Mouse (Mus musculus): ENCODE results near the gene Ccdc190. TPM values are rescaled to one million over a fixed set of nuclear protein-coding genes. Genes with fewer than 3 reads are reported as not detected.
A peak's percentile ranks its signal among the peaks of the same experiment; 100 is the strongest.

Ccdc190 gene
- total and polyA plus RNA-seq, 3 experiments: not detected

- TF ChIP-seq MYC (IDR thresholded peaks at IDR 0.05; ENCODE audit: low read depth, low read length) (peak; percentile 40; the same call in 1 of the 2 replicates), CHD2 (IDR thresholded peaks at IDR 0.05; ENCODE audit: low read length) (peak; percentile 69), KAT2A (IDR thresholded peaks at IDR 0.05; ENCODE audit: insufficient replicate concordance, low read length) (0 out of 2 replicates have a peak, but pooled peaks have one; percentile 69), TBP (conservative IDR thresholded peaks at IDR 0.05; ENCODE audit: low read depth, low read length) (peak; percentile 94), CTCF (conservative IDR thresholded peaks at IDR 0.05 in 1 of 2, IDR thresholded peaks at IDR 0.05 in 1 of 2; ENCODE audit: low read depth in 2 of 2, low read length in 2 of 2) (no peak), USF1 (IDR thresholded peaks at IDR 0.05; ENCODE audit: low read depth, low read length) (peak; percentile 93), POLR2A (IDR thresholded peaks at IDR 0.05; ENCODE audit: low read depth, low read length) (peak; percentile 97), BHLHE40 (IDR thresholded peaks at IDR 0.05; ENCODE audit: low read depth, low read length) (peak; percentile 67), JUN (IDR thresholded peaks at IDR 0.05; ENCODE audit: insufficient read depth, low read depth, low read length) (no peak), NRF1 (IDR thresholded peaks at IDR 0.05; ENCODE audit: low read depth, low read length) (peak; percentile 45), HCFC1 (IDR thresholded peaks at IDR 0.05; ENCODE audit: low read depth, low read length) (peak; percentile 48), NELFE (IDR thresholded peaks at IDR 0.05; ENCODE audit: low read depth, low read length) (peak; percentile 95), IRF4 (IDR thresholded peaks at IDR 0.05; ENCODE audit: low read depth, low read length) (0 out of 2 replicates have a peak, but pooled peaks have one; percentile 28), MAZ (IDR thresholded peaks at IDR 0.05; ENCODE audit: low read depth, low read length) (peak; percentile 95), GABPA (IDR thresholded peaks at IDR 0.05; ENCODE audit: insufficient replicate concordance, low read depth, low read length) (no peak), MEF2A (IDR thresholded peaks at IDR 0.05; ENCODE audit: borderline replicate concordance, low read depth, low read length) (no peak), PAX5 (IDR thresholded peaks at IDR 0.05; ENCODE audit: low read length) (no peak), JUND (conservative IDR thresholded peaks at IDR 0.05; ENCODE audit: low read depth, low read length) (no peak), ELF1 (IDR thresholded peaks at IDR 0.05; ENCODE audit: low read depth, low read length) (peak; percentile 71)
These were observed 40.5 kb downstream of the Ccdc190 start, which contains the start of gene Hsd17b7 (continued) for GRCm38 (mm10) chr1:169968792-169969515.

- Histone ChIP-seq H3K36me3 (replicated peaks in 1 of 2; ENCODE audit: control insufficient read depth in 1 of 2, insufficient read depth in 1 of 2, low read length in 1 of 2) (peaks cover 4 to 28% of the 10 kb centered on the region in 2 experiments), H3K27ac (ENCODE audit: insufficient read depth, low read depth) (no peak overlapping the region)
- in situ Hi-C loops (cut with MboI; ENCODE audit: low pct_ligation_motif_present, low pct_unique_long_range_greater_than_20kb, low sequenced_read_pairs): no loop called here
These were observed 41.1 kb downstream of the Ccdc190 start for GRCm38 (mm10) chr1:169969516-169969886.

More at GRCm38 (mm10) chr1:169969516-169969886, 41.1 kb downstream of the Ccdc190 start:
- no peak for TF ChIP-seq SIN3A (IDR thresholded peaks at IDR 0.05; ENCODE audit: low read length)
- peak; percentile 46; the same call in 1 of the 2 replicates for TF ChIP-seq ZNF384 (IDR thresholded peaks at IDR 0.05; ENCODE audit: low read depth, low read length)
- Histone ChIP-seq H3K9me3 (replicated peaks; ENCODE audit: low read length) (no peaks in the 10 kb centered on the region), H3K9ac (ENCODE audit: insufficient read depth, low read depth) (peak overlapping the region; percentile 83), H3K79me2 (replicated peaks; ENCODE audit: control insufficient read depth, extremely low read depth, insufficient read depth, poor library complexity, severe bottlenecking) (no peaks in the 10 kb centered on the region), H3K4me2 (ENCODE audit: insufficient read depth, low read depth, poor library complexity, severe bottlenecking) (peak overlapping the region; percentile 97), H3K4me1 (ENCODE audit: control insufficient read depth in 1 of 2, insufficient read depth in 2 of 2) (peaks cover 0 to 39% of the 10 kb centered on the region in 2 experiments; a peak in 2 of 4 replicates), H3K4me3 (replicated peaks in 1 of 3; ENCODE audit: low read depth in 2 of 3, low read length in 2 of 3, poor library complexity in 1 of 3) (peak overlapping the region; percentile 62 to 69 (median 65)), H3K27me3 (replicated peaks) (no peaks in the 10 kb centered on the region)
- DNase-seq (ENCODE audit: extremely low read depth): no peak
- dilution Hi-C loops (cut with MboI; ENCODE audit: extremely low pct_ligation_motif_present, extremely low pct_unique_long_range_greater_than_20kb, low sequenced_read_pairs): no loop called here

All from CH12.LX (cell line).